Mouse (Mus musculus) lung, adult 2 months (tissue): ENCODE data around the gene Nbas.

Experiments
- CTCF ChIP-seq: fragments of 200-500 bp; IDR thresholded peaks from 2 replicates; pipeline ENCODE4 v1.5.1; 2011; ENCODE audit warnings: mild to moderate bottlenecking, low read length, control low read depth; ENCODE audit not compliant: insufficient read depth
- POLR2A ChIP-seq: fragments of 200-500 bp; IDR thresholded peaks from 2 replicates; pipeline ENCODE4 v1.6.1; 2011; ENCODE audit warnings: low read depth, mild to moderate bottlenecking, control low read depth, low read length, borderline replicate concordance; ENCODE audit errors: extremely low read depth

DNA sequence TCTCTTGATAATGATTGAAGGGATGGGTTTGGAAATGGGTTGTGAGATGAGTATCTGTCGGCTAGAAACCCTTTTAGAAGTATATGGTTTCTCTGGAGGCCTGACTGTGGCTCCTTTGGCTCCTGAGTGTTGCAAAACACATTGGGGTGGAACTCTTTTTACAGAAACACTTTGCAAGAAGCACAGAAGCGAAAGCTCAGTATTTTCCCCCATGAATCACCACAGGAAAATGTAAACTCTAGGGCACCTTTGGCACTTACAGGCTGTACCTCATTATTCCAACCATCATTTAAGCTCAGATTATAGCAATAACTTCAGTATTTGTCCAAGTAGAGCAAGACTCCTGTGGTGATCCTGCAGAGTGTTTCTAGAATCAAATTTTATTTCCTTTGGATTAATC, 180.0 kb downstream of the Nbas start:
- TF ChIP-seq POLR2A (no peak), CTCF (no peak)
